Mouse (Mus musculus): ENCODE measurements around the gene Bcl11b. TPM values are rescaled to one million over a fixed set of nuclear protein-coding genes. Genes with fewer than 3 reads are reported as not detected.

The Bcl11b gene
- 12.6 and 16.6 TPM in 2 replicates for polyA plus RNA-seq (2012; rRNA removed)

GRCm38 (mm10) chr12:108003483-108003882 is at the start of gene Bcl11b:
TSS of gene Bcl11b (minus strand) at chr12:108003602.

Other genes with a start within 250 kb of the Bcl11b start
- 74.4 and 88.3 TPM in 2 replicates for gene Setd3, start 175.7 kb upstream of the Bcl11b start, polyA plus RNA-seq (2012; rRNA removed)
- 27.8 and 42.4 TPM in 2 replicates for gene Ccnk, start 176.0 kb upstream of the Bcl11b start, polyA plus RNA-seq (2012; rRNA removed)